Mouse (Mus musculus): ENCODE data around the gene Cdc37l1. TPM values are rescaled to one million over a fixed set of nuclear protein-coding genes. Genes with fewer than 3 reads are reported as not detected.

Gene Cdc37l1
- polyA plus RNA-seq, 1 experiment from 2014 or later, result 45.5 TPM

DNA sequence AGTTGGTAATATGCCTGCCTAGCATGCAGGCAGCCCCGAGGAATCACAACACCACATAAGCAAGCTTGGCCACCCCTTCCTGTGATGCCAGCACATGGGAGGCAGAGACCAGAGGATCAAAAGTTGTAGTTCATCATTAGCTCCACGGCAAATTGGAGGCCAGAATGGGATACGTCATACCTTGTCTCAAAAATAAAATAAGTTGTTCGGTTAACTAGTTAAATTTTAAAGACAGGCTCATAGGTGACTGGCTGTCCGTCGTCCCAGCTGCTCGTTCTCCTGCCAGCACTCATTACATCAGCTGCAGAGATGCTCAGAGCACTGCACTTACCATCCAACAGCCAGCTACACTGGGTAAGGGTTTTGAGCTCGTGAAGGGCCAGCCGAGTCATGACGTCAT, 47.4 kb downstream of the Cdc37l1 start:
- no peak overlapping the region for H3K27ac ChIP-seq (ENCODE audit: low read depth, low read length)
- H3K4me2 ChIP-seq, result no peak overlapping the region
- no peak overlapping the region for H3K4me3 ChIP-seq (ENCODE audit: low read depth, low read length)
- no peak overlapping the region for H3K9ac ChIP-seq (ENCODE audit: low read length)
- H3K9me3 ChIP-seq (ENCODE audit: control insufficient read depth, low read length), result no peaks in the 10 kb centered on the region; the same call in 1 of the 2 replicates
- no peaks in the 10 kb centered on the region for H3K4me1 ChIP-seq (ENCODE audit: control insufficient read depth, insufficient read depth, low read length)
- H3K36me3 ChIP-seq (ENCODE audit: control insufficient read depth, insufficient read depth, low read length), result peaks cover 3% of the 10 kb centered on the region; the same call in 1 of the 2 replicates
- DNase-seq (ENCODE audit: low spot score, missing footprints) (no peak), ATAC-seq (ENCODE audit: low FRiP score) (no peak)
- WGBS, result 96% methylated on average over 10 of the region's 10 CpGs
- no peaks in the 10 kb centered on the region for H3K27me3 ChIP-seq (ENCODE audit: control insufficient read depth, insufficient read depth, low read length)

- Histone ChIP-seq H3K36me3 (ENCODE audit: control insufficient read depth, insufficient read depth, low read length) (peaks cover 3% of the 10 kb centered on the region; the same call in 1 of the 2 replicates), H3K4me1 (ENCODE audit: control insufficient read depth, insufficient read depth, low read length) (peaks cover 8% of the 10 kb centered on the region), H3K27ac (ENCODE audit: low read depth, low read length) (no peak overlapping the region), H3K4me3 (ENCODE audit: low read depth, low read length) (no peak overlapping the region), H3K9me3 (ENCODE audit: control insufficient read depth, low read length) (no peaks in the 10 kb centered on the region; the same call in 1 of the 2 replicates), H3K27me3 (ENCODE audit: control insufficient read depth, insufficient read depth, low read length) (no peaks in the 10 kb centered on the region), H3K4me2 (no peak overlapping the region), H3K9ac (ENCODE audit: low read length) (no peak overlapping the region)
- no peak for DNase-seq (ENCODE audit: low spot score, missing footprints)
- ATAC-seq (ENCODE audit: low FRiP score), result no peak
Measured at GRCm38 (mm10) chr19:29039334-29039733, 49.2 kb downstream of the Cdc37l1 start.

DNA sequence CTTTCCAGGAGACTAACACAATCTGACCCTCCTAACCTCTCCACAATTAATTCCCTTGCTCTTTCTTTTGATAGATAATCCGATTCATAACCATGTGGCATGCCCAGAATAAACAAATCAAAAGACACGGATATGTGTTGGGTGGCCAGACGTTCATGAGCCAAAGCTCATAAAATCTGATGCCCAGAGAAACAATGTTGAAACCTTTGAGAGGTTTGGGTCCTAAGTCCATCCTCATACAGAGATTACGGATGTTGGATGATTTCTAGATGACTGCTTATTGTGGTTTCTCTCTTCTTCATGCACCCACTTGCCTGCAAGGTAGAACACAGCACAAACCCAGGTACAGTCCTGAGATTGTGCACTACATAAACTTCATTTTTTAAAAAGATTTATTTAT, 50.1 kb downstream of the Cdc37l1 start:
- H3K4me1 ChIP-seq (ENCODE audit: control insufficient read depth, insufficient read depth, low read length), result peaks cover 14% of the 10 kb centered on the region

GRCm38 (mm10) chr19:29042143-29042542, 52.0 kb downstream of the Cdc37l1 start:
- Histone ChIP-seq H3K27me3 (ENCODE audit: control insufficient read depth, insufficient read depth, low read length) (no peaks in the 10 kb centered on the region), H3K9me3 (ENCODE audit: control insufficient read depth, low read length) (no peaks in the 10 kb centered on the region; the same call in 1 of the 2 replicates), H3K27ac (ENCODE audit: low read depth, low read length) (no peak overlapping the region), H3K4me2 (no peak overlapping the region), H3K4me1 (ENCODE audit: control insufficient read depth, insufficient read depth, low read length) (peaks cover 22% of the 10 kb centered on the region), H3K9ac (ENCODE audit: low read length) (no peak overlapping the region), H3K4me3 (ENCODE audit: low read depth, low read length) (no peak overlapping the region), H3K36me3 (ENCODE audit: control insufficient read depth, insufficient read depth, low read length) (no peaks in the 10 kb centered on the region; the same call in 1 of the 2 replicates)
- DNase-seq (ENCODE audit: low spot score, missing footprints) (no peak), ATAC-seq (ENCODE audit: low FRiP score) (no peak)
- 83% methylated on average over 6 of the region's 6 CpGs for WGBS

More for the DNA sequence above, 50.1 kb downstream of the Cdc37l1 start:
- Histone ChIP-seq H3K9ac (ENCODE audit: low read length) (no peak overlapping the region), H3K36me3 (ENCODE audit: control insufficient read depth, insufficient read depth, low read length) (no peaks in the 10 kb centered on the region; the same call in 1 of the 2 replicates), H3K4me3 (ENCODE audit: low read depth, low read length) (no peak overlapping the region), H3K27ac (ENCODE audit: low read depth, low read length) (no peak overlapping the region), H3K9me3 (ENCODE audit: control insufficient read depth, low read length) (no peaks in the 10 kb centered on the region; the same call in 1 of the 2 replicates), H3K27me3 (ENCODE audit: control insufficient read depth, insufficient read depth, low read length) (no peaks in the 10 kb centered on the region), H3K4me2 (no peak overlapping the region)
- 90% methylated on average over 4 of the region's 4 CpGs for WGBS
- ATAC-seq (ENCODE audit: low FRiP score), result no peak
- DNase-seq (ENCODE audit: low spot score, missing footprints), result no peak

DNA sequence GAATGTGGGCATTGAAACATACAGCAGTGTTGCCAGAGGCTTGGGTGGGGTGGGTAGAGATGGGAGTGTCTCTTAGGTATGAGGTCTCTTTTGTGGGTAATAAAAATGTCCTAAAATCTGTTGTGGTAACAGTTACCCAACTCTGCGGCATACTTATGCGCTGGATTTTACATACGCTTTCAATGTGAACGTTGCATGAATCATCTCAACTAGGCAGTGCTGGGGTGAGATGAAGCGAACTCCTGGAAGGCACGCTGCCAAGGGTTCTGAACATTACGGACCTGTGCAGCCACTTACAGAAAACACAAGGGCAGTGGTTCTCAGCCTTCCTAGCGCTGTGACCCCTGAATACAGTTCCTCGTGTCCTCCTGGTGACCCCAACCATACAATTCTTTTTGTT, 52.5 kb downstream of the Cdc37l1 start:
- Histone ChIP-seq H3K4me1 (ENCODE audit: control insufficient read depth, insufficient read depth, low read length) (peaks cover 22% of the 10 kb centered on the region), H3K27ac (ENCODE audit: low read depth, low read length) (no peak overlapping the region), H3K36me3 (ENCODE audit: control insufficient read depth, insufficient read depth, low read length) (no peaks in the 10 kb centered on the region; the same call in 1 of the 2 replicates), H3K27me3 (ENCODE audit: control insufficient read depth, insufficient read depth, low read length) (no peaks in the 10 kb centered on the region), H3K4me2 (no peak overlapping the region), H3K9ac (ENCODE audit: low read length) (no peak overlapping the region), H3K4me3 (ENCODE audit: low read depth, low read length) (no peak overlapping the region), H3K9me3 (ENCODE audit: control insufficient read depth, low read length) (no peaks in the 10 kb centered on the region; the same call in 1 of the 2 replicates)
- ATAC-seq (ENCODE audit: low FRiP score) (no peak), DNase-seq (ENCODE audit: low spot score, missing footprints) (no peak)
- 93% methylated on average over 9 of the region's 9 CpGs for whole genome bisulfite sequencing

DNA sequence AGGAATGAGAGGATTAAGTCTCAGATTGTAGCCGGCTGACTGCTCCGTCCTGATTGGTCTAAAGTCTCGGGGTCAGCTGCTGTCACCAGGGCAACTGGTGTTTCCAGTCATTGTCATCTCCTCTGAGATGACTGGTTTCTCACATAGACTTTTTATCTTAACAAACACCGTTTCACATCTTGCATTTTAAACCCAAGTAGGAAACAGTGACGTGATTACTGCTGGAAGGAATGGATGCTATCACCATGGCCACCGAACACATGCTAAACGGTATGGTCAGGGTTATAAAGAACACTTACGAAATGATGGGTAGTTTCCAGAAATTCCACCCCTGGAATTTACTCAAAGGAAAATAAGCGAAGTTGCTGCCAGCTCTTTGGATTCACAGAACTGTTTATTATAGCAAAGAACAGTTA, 54.2 kb downstream of the Cdc37l1 start:
- peak; percentile 90 for DNase-seq (ENCODE audit: low spot score, missing footprints)
- peak overlapping the region; percentile 28; the same call in 1 of the 2 replicates for H3K4me2 ChIP-seq
- no peak overlapping the region for H3K4me3 ChIP-seq (ENCODE audit: low read depth, low read length)
- H3K36me3 ChIP-seq (ENCODE audit: control insufficient read depth, insufficient read depth, low read length), result no peaks in the 10 kb centered on the region
- 8% methylated on average over 9 of the region's 9 CpGs for WGBS
- no peaks in the 10 kb centered on the region for H3K9me3 ChIP-seq (ENCODE audit: control insufficient read depth, low read length)
- H3K27me3 ChIP-seq (ENCODE audit: control insufficient read depth, insufficient read depth, low read length), result no peaks in the 10 kb centered on the region
- peaks cover 22% of the 10 kb centered on the region for H3K4me1 ChIP-seq (ENCODE audit: control insufficient read depth, insufficient read depth, low read length)
- ATAC-seq (ENCODE audit: low FRiP score), result peak; percentile 65
- no peak overlapping the region for H3K9ac ChIP-seq (ENCODE audit: low read length)
- peak overlapping the region; percentile 63 for H3K27ac ChIP-seq (ENCODE audit: low read depth, low read length)

DNA sequence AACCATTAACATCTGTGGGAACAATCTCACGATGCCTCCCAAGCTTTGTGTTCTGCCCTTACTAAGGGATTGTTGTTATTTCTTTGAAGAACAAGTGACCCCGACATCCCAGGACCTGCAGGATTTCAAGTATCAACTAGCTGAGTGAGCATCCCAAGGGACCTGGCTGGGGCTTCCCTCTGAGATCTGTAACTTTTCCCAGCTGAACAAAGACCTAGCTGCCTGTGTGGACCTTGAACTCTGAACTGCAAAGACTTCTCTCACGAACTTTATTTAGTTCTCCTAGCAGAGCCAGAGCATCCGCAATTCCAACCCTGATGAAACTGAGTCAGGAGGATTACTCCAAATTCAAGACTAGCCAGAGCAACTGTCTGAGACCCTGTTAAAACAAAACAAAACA, 55.2 kb downstream of the Cdc37l1 start:
- Histone ChIP-seq H3K27me3 (ENCODE audit: control insufficient read depth, insufficient read depth, low read length) (no peaks in the 10 kb centered on the region), H3K4me3 (ENCODE audit: low read depth, low read length) (no peak overlapping the region), H3K36me3 (ENCODE audit: control insufficient read depth, insufficient read depth, low read length) (no peaks in the 10 kb centered on the region), H3K4me1 (ENCODE audit: control insufficient read depth, insufficient read depth, low read length) (peaks cover 22% of the 10 kb centered on the region), H3K4me2 (peak overlapping the region; percentile 77), H3K9me3 (ENCODE audit: control insufficient read depth, low read length) (no peaks in the 10 kb centered on the region), H3K27ac (ENCODE audit: low read depth, low read length) (no peak overlapping the region), H3K9ac (ENCODE audit: low read length) (no peak overlapping the region)
- WGBS, result 37% methylated on average over 4 of the region's 4 CpGs
- no peak for DNase-seq (ENCODE audit: low spot score, missing footprints)
- ATAC-seq (ENCODE audit: low FRiP score), result no peak

- DNase-seq (ENCODE audit: low spot score, missing footprints), result peak; percentile 87
- H3K4me3 ChIP-seq (ENCODE audit: low read depth, low read length), result peak overlapping the region; percentile 4; the same call in 1 of the 2 replicates
- no peaks in the 10 kb centered on the region for H3K36me3 ChIP-seq (ENCODE audit: control insufficient read depth, insufficient read depth, low read length)
- H3K27me3 ChIP-seq (ENCODE audit: control insufficient read depth, insufficient read depth, low read length), result no peaks in the 10 kb centered on the region
- no peak for ATAC-seq (ENCODE audit: low FRiP score)
- H3K9me3 ChIP-seq (ENCODE audit: control insufficient read depth, low read length), result no peaks in the 10 kb centered on the region
- peak overlapping the region; percentile 4 for H3K9ac ChIP-seq (ENCODE audit: low read length)
- no peak overlapping the region for H3K27ac ChIP-seq (ENCODE audit: low read depth, low read length)
- 46% methylated on average over 15 of the region's 15 CpGs for WGBS
- H3K4me2 ChIP-seq, result peak overlapping the region; percentile 77
- H3K4me1 ChIP-seq (ENCODE audit: control insufficient read depth, insufficient read depth, low read length), result peaks cover 22% of the 10 kb centered on the region
Measured at GRCm38 (mm10) chr19:29045956-29046650, 56.0 kb downstream of the Cdc37l1 start.

DNA sequence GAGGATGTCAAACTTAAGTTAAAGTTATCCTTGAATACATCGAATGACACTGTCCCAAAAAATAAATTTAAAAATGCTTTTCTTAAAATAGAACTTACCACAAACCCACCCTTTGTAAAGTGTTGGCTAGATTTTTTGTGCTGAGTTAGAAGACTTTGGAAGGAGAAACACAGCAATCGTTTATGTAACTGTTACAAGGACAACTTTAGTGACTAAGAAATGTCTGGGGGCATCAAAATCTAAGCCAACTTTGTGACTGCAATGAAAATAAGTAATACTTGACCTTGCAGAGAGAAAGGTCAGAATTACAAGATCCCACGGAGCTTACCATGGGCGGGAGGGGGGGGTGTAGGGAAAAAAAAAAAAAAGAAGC, 56.8 kb downstream of the Cdc37l1 start:
- 30% methylated on average over 4 of the region's 4 CpGs for WGBS
- peak overlapping the region; percentile 77 for H3K4me2 ChIP-seq
- peak overlapping the region; percentile 16; the same call in 1 of the 2 replicates for H3K27ac ChIP-seq (ENCODE audit: low read depth, low read length)
- ATAC-seq (ENCODE audit: low FRiP score), result no peak
- H3K36me3 ChIP-seq (ENCODE audit: control insufficient read depth, insufficient read depth, low read length), result no peaks in the 10 kb centered on the region
- H3K4me3 ChIP-seq (ENCODE audit: low read depth, low read length), result peak overlapping the region; percentile 81
- H3K9me3 ChIP-seq (ENCODE audit: control insufficient read depth, low read length), result no peaks in the 10 kb centered on the region
- peak; percentile 88 for DNase-seq (ENCODE audit: low spot score, missing footprints)
- H3K9ac ChIP-seq (ENCODE audit: low read length), result peak overlapping the region; percentile 95
- peaks cover 22% of the 10 kb centered on the region for H3K4me1 ChIP-seq (ENCODE audit: control insufficient read depth, insufficient read depth, low read length)
- H3K27me3 ChIP-seq (ENCODE audit: control insufficient read depth, insufficient read depth, low read length), result no peaks in the 10 kb centered on the region

All from midbrain, embryonic 11.5 days (tissue).